Mouse (Mus musculus) E14TG2a.4 (cell line): ENCODE data around the gene Gprc5c.

Experiments used
- CTCF ChIP-seq: conservative IDR thresholded peaks from 2 replicates; pipeline ENCODE4 v1.5.1; 2014; ENCODE audit warnings: low read length
- NANOG ChIP-seq: IDR thresholded peaks from 2 replicates; pipeline ENCODE4 v1.6.1; 2014; ENCODE audit warnings: borderline replicate concordance, low read length, mixed read lengths
- POU5F1 ChIP-seq: IDR thresholded peaks from 2 replicates; pipeline ENCODE4 v1.6.1; 2014; ENCODE audit warnings: low read length, borderline replicate concordance

- TF ChIP-seq CTCF = no peak
- no peak for TF ChIP-seq NANOG
- no peak for TF ChIP-seq POU5F1
Measured at GRCm38 (mm10) chr11:114896085-114896484, 45.1 kb downstream of the Gprc5c start.
